ENCODE assay signal across 13 mouse cellular contexts in genomic region chr8:53695323-53695722, GRCm38 (mm10). TPM values are rescaled to one million over a fixed set of nuclear protein-coding genes. Genes with fewer than 3 reads are reported as not detected.
"Had no signal": no experiment of that assay in that cellular context is flagged by ENCODE, and none has a peak within 500 bp of the region (broad histone marks: within the 10 kb centered on the region; RNA-seq: fewer than 3 reads in every experiment).

No protein-coding gene starts in this region.

- H3K4me3 ChIP-seq: limb, embryonic 13.5 days; midbrain, embryonic 13.5 days; myocyte; neural tube, embryonic 15.5 days had no signal

- H3K27me3 ChIP-seq: limb, embryonic 13.5 days; midbrain, embryonic 13.5 days; neural tube, embryonic 15.5 days had no signal

- H3K36me3 ChIP-seq: limb, embryonic 13.5 days; midbrain, embryonic 13.5 days; neural tube, embryonic 15.5 days had no signal

- H3K9me3 ChIP-seq: limb, embryonic 13.5 days; midbrain, embryonic 13.5 days; neural tube, embryonic 15.5 days had no signal

- DNase-seq: kidney, adult 9 months; kidney, postnatal 36 days; left cerebral cortex, postnatal 4 days; lung, adult 18-20 months; thymus, adult 2 months; thymus, postnatal 25 days had no signal

- H3K9ac ChIP-seq: limb, embryonic 13.5 days; liver, embryonic 14.5 days; midbrain, embryonic 13.5 days; neural tube, embryonic 15.5 days had no signal

- H3K27ac ChIP-seq: kidney, postnatal 0 days; limb, embryonic 13.5 days; liver, embryonic 14.5 days; midbrain, embryonic 13.5 days; neural tube, embryonic 15.5 days had no signal

- H3K4me1 ChIP-seq: limb, embryonic 13.5 days; midbrain, embryonic 13.5 days; neural tube, embryonic 15.5 days had no signal

- H3K4me2 ChIP-seq: limb, embryonic 13.5 days; midbrain, embryonic 13.5 days; neural tube, embryonic 15.5 days had no signal

- ATAC-seq: midbrain, embryonic 13.5 days had no signal

RNA-seq across cellular contexts. Expression of gene Neil3, which starts 56.5 kb away (rescaled TPM):
- polyA plus RNA-seq: liver, adult 2 months had no signal
